Mouse (Mus musculus) lung, postnatal 10 days (tissue): Measurements from ENCODE around the gene Catsper3.

Experiments used
- DNase-seq: peaks from one replicate; pipeline ENCODE4 v3.0.0; 2021

Gene Catsper3

GRCm38 (mm10) chr13:55826796-55827678, 42.7 kb downstream of the Catsper3 start:
- DNase-seq = no peak

- no peak for DNase-seq
Measured at GRCm38 (mm10) chr13:55827679-55828140, 43.3 kb downstream of the Catsper3 start.

GRCm38 (mm10) chr13:55828141-55829017, 44.0 kb downstream of the Catsper3 start:
- DNase-seq = no peak

- no peak for DNase-seq
Measured at GRCm38 (mm10) chr13:55829018-55829655, 44.8 kb downstream of the Catsper3 start.

GRCm38 (mm10) chr13:55830081-55830832, 45.9 kb downstream of the Catsper3 start:
- DNase-seq = no peak

GRCm38 (mm10) chr13:55830833-55831721, 46.7 kb downstream of the Catsper3 start:
- no peak for DNase-seq

- DNase-seq = no peak
Measured at GRCm38 (mm10) chr13:55831722-55832160, 47.4 kb downstream of the Catsper3 start.

- no peak for DNase-seq
Measured at GRCm38 (mm10) chr13:55832602-55833001, 48.2 kb downstream of the Catsper3 start.

GRCm38 (mm10) chr13:55833921-55834320, 49.6 kb downstream of the Catsper3 start:
- no peak for DNase-seq

GRCm38 (mm10) chr13:55834667-55835066, 50.3 kb downstream of the Catsper3 start:
- no peak for DNase-seq

- DNase-seq = no peak
Measured at GRCm38 (mm10) chr13:55835548-55836097, 51.3 kb downstream of the Catsper3 start.

GRCm38 (mm10) chr13:55836142-55836625, 51.8 kb downstream of the Catsper3 start, which contains the start of gene Pitx1:
Gene Pitx1 (minus strand): TSS chr13:55836192.
- no peak for DNase-seq

GRCm38 (mm10) chr13:55836786-55837780, 52.7 kb downstream of the Catsper3 start:
- DNase-seq = no peak

- DNase-seq = no peak
Measured at GRCm38 (mm10) chr13:55840223-55840622, 55.9 kb downstream of the Catsper3 start.

- DNase-seq = no peak
Measured at GRCm38 (mm10) chr13:55843700-55844099, 59.3 kb downstream of the Catsper3 start.

GRCm38 (mm10) chr13:55847805-55848204, 63.4 kb downstream of the Catsper3 start:
- DNase-seq = peak; percentile 49

- no peak for DNase-seq
Measured at GRCm38 (mm10) chr13:55848604-55849190, 64.3 kb downstream of the Catsper3 start.

- DNase-seq = no peak
Measured at GRCm38 (mm10) chr13:55850726-55851125, 66.4 kb downstream of the Catsper3 start.

GRCm38 (mm10) chr13:55852205-55852604, 67.8 kb downstream of the Catsper3 start:
- no peak for DNase-seq
